Mouse (Mus musculus) kidney, postnatal 36 days (tissue): ENCODE data around the gene Psma7.

ENCODE experiments used
- DNase-seq, 2 experiments: peaks; one replicate each; pipeline ENCODE4 v3.0.0; 2021 to 2022; ENCODE audit warnings: mixed read lengths in 2 of 2

Gene Psma7

DNA sequence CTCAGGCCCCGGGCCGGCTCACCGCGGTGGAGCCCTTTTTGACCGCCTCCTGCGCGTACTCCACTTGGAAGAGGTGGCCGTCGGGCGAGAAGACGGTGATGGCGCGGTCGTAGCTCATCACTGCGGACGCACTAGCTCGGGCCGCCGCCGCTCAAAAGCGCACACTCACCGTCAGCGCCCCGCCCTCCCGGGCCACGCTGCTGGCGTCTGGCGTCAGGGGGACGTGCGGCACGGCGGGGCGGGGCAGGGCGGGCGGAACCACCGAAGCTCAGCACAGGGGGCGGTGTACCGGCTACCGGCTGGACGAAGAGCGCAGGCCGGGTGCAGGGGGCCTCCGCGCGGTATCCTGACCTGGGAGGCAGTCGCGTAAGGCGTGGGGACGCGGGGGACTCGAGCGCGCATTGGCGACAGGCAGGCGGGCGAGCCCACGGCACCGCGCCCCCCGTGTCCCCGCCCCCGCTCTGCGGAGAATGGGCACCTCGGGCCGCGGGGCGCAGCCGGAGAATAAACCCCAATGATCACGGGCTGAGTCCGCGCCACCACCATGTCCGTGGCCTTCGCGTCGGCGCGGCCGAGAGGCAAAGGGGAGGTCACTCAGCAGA lies at the start of gene Psma7, which contains the start of gene Ss18l1:
Psma7 (minus strand) TSS at position 178 of the 602 bp plus-strand sequence.
Ss18l1 (plus strand) TSS at position 254 of the 602 bp plus-strand sequence.
- peak; percentile 88 to 96 for DNase-seq

DNA sequence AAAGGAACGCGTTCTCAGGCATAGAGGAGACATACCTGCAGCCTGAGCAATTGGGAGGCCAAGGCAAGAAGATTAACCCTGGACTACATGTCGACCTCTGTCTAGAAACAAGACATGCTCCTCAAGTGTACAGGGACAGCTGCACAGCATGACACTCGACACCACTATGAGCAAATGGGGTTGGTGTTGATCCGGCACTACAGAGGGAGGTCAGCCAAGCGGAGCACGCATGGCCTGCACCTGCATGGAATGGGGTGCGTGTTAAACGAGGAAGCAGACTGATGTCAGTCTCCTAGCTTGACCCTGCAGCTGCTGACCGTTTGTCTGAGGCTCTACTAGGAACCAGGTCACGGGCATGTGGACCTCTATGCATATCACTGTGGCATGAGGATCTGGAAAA lies 48.1 kb upstream of the Psma7 start:
- no peak for DNase-seq

DNA sequence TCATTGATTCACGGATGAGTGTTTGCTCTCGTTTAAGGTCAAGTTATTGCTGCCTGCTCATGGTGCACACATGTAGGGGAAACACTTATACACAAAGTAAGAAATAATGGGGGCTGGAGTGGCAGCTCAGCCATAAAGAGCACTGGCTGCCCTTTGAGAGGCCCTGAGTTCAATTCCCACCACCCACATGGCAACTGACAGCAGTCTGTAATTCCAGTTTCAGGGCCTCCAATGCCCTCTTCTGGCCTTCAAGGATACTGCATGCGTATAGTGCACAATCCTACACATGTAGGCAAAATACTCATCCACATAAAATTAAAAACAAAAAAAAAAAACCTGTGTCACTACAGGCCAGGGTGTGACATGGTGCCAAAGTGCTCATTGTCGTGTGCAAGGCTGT lies 45.2 kb upstream of the Psma7 start:
- DNase-seq: no peak

DNA sequence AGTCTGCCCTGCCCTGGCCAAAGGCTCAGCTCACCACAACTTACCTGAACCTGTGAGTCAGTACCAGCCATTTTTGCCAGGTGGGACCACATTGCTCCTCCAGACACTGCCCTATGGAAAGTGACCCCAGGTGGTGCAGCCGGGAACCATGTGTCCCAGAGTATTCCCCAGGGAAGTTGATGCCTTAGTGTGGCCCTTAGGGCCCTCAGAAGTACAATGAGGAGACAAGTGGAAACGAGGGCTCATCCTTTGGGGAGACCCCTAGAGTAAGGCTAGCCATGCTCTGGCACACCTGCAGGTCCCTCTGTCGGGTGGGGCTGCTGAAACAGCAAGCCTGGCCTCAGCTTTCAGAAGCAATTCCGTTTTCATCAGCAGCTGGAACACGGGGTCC lies 44.4 kb upstream of the Psma7 start:
- no peak for DNase-seq

DNA sequence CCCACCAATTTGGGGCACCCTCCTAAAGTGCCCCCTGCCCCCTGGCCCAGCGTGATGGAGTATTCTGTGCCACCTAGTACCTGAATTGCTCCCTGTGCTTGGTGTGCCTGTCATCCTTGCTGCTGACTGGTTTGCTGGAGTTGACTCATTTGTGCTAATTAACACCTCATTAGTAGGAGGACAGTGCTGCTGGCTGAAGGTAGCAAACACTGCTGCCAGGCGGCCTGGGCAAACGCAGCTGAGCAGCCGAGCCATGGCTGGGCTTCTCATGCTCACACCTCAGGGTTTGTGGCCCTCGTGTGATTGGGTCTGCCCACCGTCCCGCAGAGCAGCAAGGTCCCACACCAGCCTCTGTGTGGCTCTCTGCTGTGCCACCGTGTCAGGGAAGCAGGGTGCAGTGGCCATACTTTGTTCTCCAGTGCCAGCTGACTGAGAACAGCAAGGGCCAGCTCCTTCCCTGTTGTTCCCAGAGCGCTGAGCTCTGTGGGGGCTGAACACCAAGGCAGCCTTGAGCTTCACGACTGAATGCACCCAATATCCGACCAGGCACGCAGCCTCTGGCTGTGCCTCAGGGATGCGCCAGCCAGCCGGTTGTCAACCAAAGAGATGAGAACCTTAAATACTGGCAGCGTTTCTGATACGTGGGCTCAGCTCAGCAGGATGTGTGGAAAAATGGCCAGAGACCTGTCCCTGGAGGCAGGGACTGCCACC lies 43.8 kb upstream of the Psma7 start:
- DNase-seq: no peak

DNA sequence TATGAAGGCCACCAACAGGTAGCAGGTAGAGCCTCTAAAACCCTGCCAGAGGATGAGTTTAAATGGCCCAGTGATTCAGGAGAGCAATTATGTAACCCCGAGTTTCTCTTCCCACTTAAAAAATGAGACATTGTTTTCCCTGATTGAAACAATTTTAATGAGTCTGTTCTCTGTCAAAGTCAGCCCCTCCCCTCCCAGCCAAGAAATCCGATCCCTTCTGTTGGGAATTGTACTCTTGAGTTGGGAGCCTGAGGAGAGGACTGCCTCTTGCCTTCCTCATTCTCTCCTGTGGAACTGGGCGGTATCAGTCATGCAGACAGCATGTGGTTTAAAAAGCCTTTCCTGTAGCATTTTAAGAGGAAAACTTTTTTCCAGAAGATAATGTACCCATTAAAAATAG lies 42.3 kb upstream of the Psma7 start:
- DNase-seq: no peak

GRCm38 (mm10) chr2:180083063-180083462 lies 40.8 kb upstream of the Psma7 start:
- no peak for DNase-seq

DNA sequence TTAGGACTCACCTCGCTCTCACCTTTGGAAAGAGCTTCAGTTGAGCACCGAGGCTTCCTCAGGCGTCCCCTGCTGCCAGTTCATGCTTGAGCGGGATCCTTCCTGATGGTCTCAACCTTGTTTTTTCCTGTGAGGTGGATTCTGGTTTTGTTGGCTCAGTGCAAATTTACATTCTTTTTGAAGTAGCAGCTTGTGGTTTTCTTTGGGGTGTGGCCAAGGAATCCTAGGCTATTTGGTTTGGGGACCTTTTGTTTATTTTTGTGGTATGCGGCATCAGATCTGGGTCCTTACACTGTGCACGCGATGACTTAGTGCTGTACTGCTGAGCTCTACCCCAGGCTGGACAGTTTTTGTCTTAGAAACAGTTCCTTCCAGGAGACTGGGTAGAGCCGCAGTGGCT lies 38.4 kb upstream of the Psma7 start:
- no peak for DNase-seq

DNA sequence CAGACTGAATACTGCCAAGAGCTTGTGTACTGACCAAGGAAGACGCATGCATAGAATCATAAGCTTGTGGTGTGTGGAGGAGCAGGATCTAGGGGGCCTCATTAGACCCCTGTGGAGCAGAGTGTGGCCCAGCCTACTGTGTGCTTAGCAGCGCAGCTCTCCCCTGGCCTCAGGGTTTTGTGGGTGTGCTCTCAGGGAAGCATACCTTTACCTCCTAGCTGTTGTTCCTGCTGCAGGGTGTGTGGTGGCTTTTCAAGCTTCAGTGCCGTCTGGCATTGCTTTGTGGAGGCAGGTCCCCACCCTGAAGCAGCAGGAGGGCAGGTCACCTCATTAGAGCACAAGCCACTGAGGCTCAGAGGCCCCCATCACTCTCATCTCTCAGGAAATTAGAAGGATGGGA lies 35.4 kb upstream of the Psma7 start:
- no peak for DNase-seq

- no peak for DNase-seq
Measured at GRCm38 (mm10) chr2:180072886-180073285, 30.7 kb upstream of the Psma7 start.

GRCm38 (mm10) chr2:180071671-180072070 lies 29.4 kb upstream of the Psma7 start:
- DNase-seq: no peak

- DNase-seq: peak; percentile 95 to 97
Measured at GRCm38 (mm10) chr2:180070481-180071453, 28.5 kb upstream of the Psma7 start, which contains the start of gene Mtg2. TSS of gene Mtg2 (plus strand) at chr2:180070588.

- no peak for DNase-seq
Measured at GRCm38 (mm10) chr2:180069770-180070480, 27.7 kb upstream of the Psma7 start.

DNA sequence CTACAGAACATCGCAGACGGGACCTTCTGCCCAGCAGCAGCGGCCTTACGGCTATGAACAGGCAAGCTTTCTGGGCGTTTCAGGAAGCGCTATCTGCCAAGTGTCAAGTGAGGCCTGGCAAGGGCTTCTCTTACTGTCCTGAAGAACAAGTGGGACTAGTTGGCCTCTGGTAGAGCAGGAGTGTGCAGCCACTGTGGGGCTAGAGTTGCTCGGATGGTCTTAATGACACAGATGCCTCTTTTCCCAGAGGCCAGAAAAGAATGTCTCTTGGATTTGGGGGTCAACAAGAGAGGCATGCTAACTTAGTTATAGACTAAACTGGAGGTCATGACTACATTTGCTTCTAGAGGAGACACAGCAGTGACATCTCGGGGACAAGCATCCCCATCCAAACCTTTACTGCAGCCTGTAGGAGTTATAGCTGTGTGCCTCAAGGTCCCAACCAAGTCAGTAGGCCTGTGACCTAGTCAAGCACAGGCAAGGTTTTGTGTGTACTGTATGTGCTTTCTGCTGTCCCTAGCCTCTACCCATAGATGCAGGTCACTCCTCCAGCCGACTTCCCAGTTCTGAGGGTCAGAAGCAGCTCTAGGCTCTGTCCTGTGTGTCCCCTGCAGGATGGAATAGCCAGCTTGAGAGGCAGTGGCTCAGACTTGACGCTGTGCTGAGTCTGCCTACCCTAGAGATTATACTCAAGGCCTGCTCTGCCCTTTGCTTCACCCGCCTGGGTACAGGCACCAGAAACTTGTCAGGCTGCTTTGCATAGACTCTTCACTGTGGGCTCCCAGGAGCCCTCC lies 21.3 kb upstream of the Psma7 start:
- no peak for DNase-seq

DNA sequence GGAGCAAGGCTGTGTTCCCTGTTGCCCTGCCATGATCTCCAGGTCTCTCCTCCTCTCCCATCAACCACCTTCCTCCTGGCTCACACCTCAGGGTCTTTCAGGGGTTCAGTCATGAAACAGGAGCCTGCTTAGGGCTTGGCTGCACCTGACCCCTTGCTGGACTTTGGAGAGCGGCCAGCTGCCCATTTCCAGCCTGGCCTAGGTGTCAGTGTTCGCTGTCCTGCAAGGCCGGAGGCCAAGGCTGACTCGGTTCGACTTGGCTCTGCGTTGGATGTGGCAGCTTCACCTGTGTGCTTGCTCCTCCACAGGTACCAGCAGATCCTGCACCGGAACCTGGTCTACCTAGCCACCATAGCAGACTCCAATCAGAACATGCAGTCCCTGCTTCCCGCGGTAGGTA lies 10.8 kb upstream of the Psma7 start:
- peak; percentile 68 to 85 for DNase-seq

- peak; percentile 13 to 62 for DNase-seq
Measured at GRCm38 (mm10) chr2:180051986-180052733, 9.9 kb upstream of the Psma7 start.

- DNase-seq: peak; percentile 85 to 95
Measured at GRCm38 (mm10) chr2:180050986-180051385, 8.8 kb upstream of the Psma7 start.

- no peak for DNase-seq
Measured at GRCm38 (mm10) chr2:180047980-180048635, 5.9 kb upstream of the Psma7 start.

- no peak for DNase-seq
Measured at GRCm38 (mm10) chr2:180047580-180047979, 5.3 kb upstream of the Psma7 start.

GRCm38 (mm10) chr2:180045283-180045682 lies 3.0 kb upstream of the Psma7 start:
- peak; percentile 66 for DNase-seq
